Mouse (Mus musculus): ENCODE measurements around the gene Mesp2. TPM values are rescaled to one million over a fixed set of nuclear protein-coding genes. Genes with fewer than 3 reads are reported as not detected.
A peak's percentile ranks its signal among the peaks of the same experiment; 100 is the strongest.

The Mesp2 gene
- total and polyA plus RNA-seq, 2 experiments from 2014 or later, result 0.11 TPM; not detected in 1

DNA sequence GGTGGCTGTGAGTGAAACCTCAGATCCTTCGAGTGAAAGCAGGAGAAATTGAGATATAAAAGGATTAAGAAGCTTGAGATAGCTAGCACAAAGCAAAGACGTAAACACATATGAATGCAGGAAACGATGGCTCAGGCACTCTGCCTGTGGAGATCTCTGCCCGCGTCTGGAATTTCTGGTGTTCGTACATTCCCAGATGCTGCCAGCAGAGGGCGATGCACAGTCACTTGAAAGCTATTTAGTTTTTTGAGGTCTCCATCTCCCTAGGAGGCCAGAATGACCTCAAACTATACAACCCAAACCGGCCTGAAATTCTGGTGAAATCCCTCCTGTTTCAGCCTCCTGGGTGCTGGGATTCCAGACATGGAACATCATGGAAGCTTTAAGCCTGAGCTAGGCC is 11.5 kb upstream of the Mesp2 start:
- Histone ChIP-seq H3K4me2 (ENCODE audit: low read depth, low read length) (no peak overlapping the region), H3K4me3 (ENCODE audit: low read depth, low read length) (no peak overlapping the region), H3K9me3 (replicated peaks; ENCODE audit: control insufficient read depth, low read length) (no peaks in the 10 kb centered on the region), H3K27ac (ENCODE audit: low read depth) (no peak overlapping the region), H3K4me1 (ENCODE audit: control insufficient read depth, insufficient read depth) (no peaks in the 10 kb centered on the region), H3K9ac (replicated peaks; ENCODE audit: low read depth, low read length) (no peak overlapping the region), H3K36me3 (replicated peaks; ENCODE audit: control insufficient read depth, insufficient read depth, low read length) (no peaks in the 10 kb centered on the region), H3K27me3 (ENCODE audit: control insufficient read depth, insufficient read depth, low read length) (peaks cover 18% of the 10 kb centered on the region)
- TF ChIP-seq CTCF (IDR thresholded peaks at IDR 0.05; ENCODE audit: low read depth), result peak; percentile 77
- TF ChIP-seq EP300 (IDR thresholded peaks at IDR 0.05; ENCODE audit: low read depth), result no peak
- 1% methylated on average over 8 of the region's 8 CpGs for WGBS
- DNase-seq (ENCODE audit: low spot score), result peak; percentile 68
- ATAC-seq (ENCODE audit: insufficient read depth, low read depth), result peak; percentile 36; the same call in 1 of the 2 replicates

DNA sequence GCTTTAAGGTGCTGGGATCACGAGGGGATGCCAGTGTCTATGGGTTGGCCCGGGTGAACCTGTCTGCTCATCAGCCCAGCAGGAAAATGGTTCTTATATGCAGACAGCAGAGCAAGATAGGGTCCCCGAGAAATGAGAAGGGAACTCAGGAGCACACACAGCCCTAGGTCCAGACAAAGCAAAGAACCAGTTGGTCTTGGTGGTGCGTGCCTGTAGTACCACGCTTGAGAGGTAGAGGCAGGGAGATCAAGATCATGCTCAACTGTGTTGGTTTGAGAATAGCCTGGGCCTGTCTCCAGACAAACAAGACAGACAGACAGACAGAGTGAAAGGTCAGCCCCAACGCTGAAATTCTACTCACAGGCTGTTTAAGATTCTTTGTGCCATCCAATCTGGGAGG is 11.0 kb upstream of the Mesp2 start:
- no peaks in the 10 kb centered on the region for H3K36me3 ChIP-seq (replicated peaks; ENCODE audit: control insufficient read depth, insufficient read depth, low read length)
- WGBS, result 64% methylated on average over 6 of the region's 6 CpGs
- H3K27me3 ChIP-seq (ENCODE audit: control insufficient read depth, insufficient read depth, low read length), result peaks cover 14% of the 10 kb centered on the region; the same call in 1 of the 2 replicates
- no peaks in the 10 kb centered on the region for H3K9me3 ChIP-seq (replicated peaks; ENCODE audit: control insufficient read depth, low read length)
- no peaks in the 10 kb centered on the region for H3K4me1 ChIP-seq (ENCODE audit: control insufficient read depth, insufficient read depth)
- no peak overlapping the region for H3K9ac ChIP-seq (replicated peaks; ENCODE audit: low read depth, low read length)
- TF ChIP-seq EP300 (IDR thresholded peaks at IDR 0.05; ENCODE audit: low read depth) (no peak), CTCF (IDR thresholded peaks at IDR 0.05; ENCODE audit: low read depth) (no peak)
- H3K27ac ChIP-seq (ENCODE audit: low read depth), result no peak overlapping the region
- H3K4me2 ChIP-seq (ENCODE audit: low read depth, low read length), result no peak overlapping the region
- no peak overlapping the region for H3K4me3 ChIP-seq (ENCODE audit: low read depth, low read length)
- DNase-seq (ENCODE audit: low spot score), result no peak
- no peak for ATAC-seq (ENCODE audit: insufficient read depth, low read depth)

DNA sequence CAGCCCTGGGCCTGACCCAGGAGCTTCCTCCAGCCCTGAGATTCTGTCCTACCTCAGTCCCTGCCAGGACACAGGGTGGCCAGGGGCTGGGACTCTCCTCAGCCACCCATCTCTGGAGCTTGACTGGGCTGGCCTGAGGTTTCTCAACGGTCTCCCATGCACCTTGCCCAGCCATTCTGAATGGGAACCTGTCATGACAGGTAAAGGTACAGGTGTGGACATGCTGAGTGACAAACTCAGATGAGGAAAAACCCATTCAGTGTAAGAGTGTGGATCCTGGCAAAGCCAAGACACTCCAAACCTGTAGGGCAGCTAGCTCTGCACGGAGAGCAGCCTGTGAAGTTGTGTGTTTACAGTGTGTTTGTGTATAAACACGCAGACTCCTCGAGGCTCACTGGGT is 10.2 kb upstream of the Mesp2 start:
- DNase-seq (ENCODE audit: low spot score), result no peak
- Histone ChIP-seq H3K36me3 (replicated peaks; ENCODE audit: control insufficient read depth, insufficient read depth, low read length) (no peaks in the 10 kb centered on the region), H3K9ac (replicated peaks; ENCODE audit: low read depth, low read length) (no peak overlapping the region), H3K27ac (ENCODE audit: low read depth) (no peak overlapping the region), H3K4me1 (ENCODE audit: control insufficient read depth, insufficient read depth) (no peaks in the 10 kb centered on the region), H3K4me3 (ENCODE audit: low read depth, low read length) (no peak overlapping the region), H3K9me3 (replicated peaks; ENCODE audit: control insufficient read depth, low read length) (no peaks in the 10 kb centered on the region), H3K27me3 (ENCODE audit: control insufficient read depth, insufficient read depth, low read length) (peaks cover 12% of the 10 kb centered on the region; the same call in 1 of the 2 replicates), H3K4me2 (ENCODE audit: low read depth, low read length) (no peak overlapping the region)
- TF ChIP-seq EP300 (IDR thresholded peaks at IDR 0.05; ENCODE audit: low read depth) (no peak), CTCF (IDR thresholded peaks at IDR 0.05; ENCODE audit: low read depth) (no peak)
- WGBS, result 76% methylated on average over 4 of the region's 4 CpGs
- no peak for ATAC-seq (ENCODE audit: insufficient read depth, low read depth)

DNA sequence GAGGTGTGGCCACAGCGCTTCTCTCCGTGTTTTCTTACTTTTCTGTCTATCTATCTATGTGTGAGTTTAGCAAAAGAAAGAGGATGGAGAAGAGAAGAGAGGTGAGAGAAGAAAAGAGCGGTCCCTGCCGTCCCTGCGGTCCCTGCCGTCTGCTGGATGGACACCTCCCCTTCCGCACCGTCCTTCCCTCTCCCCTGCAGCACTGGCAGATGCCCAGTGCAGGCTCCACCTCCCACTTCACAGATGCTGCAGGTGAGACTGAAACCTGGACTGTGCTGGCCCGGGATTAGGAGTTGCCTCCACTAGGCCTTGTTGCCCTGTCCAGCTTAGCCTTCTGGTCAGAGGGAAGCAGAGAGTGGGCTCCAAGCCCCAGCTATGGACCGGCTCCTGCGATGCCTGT is 9.1 kb upstream of the Mesp2 start:
- ATAC-seq (ENCODE audit: insufficient read depth, low read depth) (no peak), DNase-seq (ENCODE audit: low spot score) (no peak)
- H3K9ac ChIP-seq (replicated peaks; ENCODE audit: low read depth, low read length), result no peak overlapping the region

DNA sequence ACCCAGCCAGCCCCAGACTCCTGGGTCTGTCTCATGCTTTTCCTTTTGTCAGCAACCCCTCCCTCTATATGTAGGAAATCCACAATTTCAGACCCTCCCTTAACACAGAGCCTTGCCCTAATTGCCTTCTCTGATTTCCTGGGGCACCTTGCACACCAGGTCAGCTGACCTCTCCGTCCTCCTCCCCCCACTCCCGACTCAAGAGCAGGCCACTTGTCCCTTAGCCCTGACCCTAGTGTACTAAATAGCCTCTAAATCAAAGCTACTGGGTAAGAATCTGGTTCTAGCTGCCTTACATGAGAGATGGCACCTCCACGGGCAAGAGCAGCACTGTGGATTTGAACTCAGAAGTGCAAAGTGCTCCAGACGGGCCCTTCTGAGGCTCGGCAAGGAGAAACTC is 8.5 kb upstream of the Mesp2 start:
- Histone ChIP-seq H3K9ac (replicated peaks; ENCODE audit: low read depth, low read length) (no peak overlapping the region), H3K9me3 (replicated peaks; ENCODE audit: control insufficient read depth, low read length) (no peaks in the 10 kb centered on the region), H3K4me3 (ENCODE audit: low read depth, low read length) (no peak overlapping the region), H3K27me3 (ENCODE audit: control insufficient read depth, insufficient read depth, low read length) (0 out of 2 replicates have a peak, but pooled peaks cover 8% of the 10 kb centered on the region), H3K4me2 (ENCODE audit: low read depth, low read length) (no peak overlapping the region), H3K27ac (ENCODE audit: low read depth) (no peak overlapping the region), H3K4me1 (ENCODE audit: control insufficient read depth, insufficient read depth) (no peaks in the 10 kb centered on the region), H3K36me3 (replicated peaks; ENCODE audit: control insufficient read depth, insufficient read depth, low read length) (no peaks in the 10 kb centered on the region)
- TF ChIP-seq CTCF (IDR thresholded peaks at IDR 0.05; ENCODE audit: low read depth) (no peak), EP300 (IDR thresholded peaks at IDR 0.05; ENCODE audit: low read depth) (no peak)
- whole genome bisulfite sequencing, result 56% methylated on average over 5 of the region's 5 CpGs
- ATAC-seq (ENCODE audit: insufficient read depth, low read depth) (no peak), DNase-seq (ENCODE audit: low spot score) (no peak)

More for the DNA sequence above, 9.1 kb upstream of the Mesp2 start:
- H3K4me1 ChIP-seq (ENCODE audit: control insufficient read depth, insufficient read depth), result no peaks in the 10 kb centered on the region
- H3K9me3 ChIP-seq (replicated peaks; ENCODE audit: control insufficient read depth, low read length), result no peaks in the 10 kb centered on the region
- H3K27ac ChIP-seq (ENCODE audit: low read depth), result no peak overlapping the region
- 0 out of 2 replicates have a peak, but pooled peaks cover 8% of the 10 kb centered on the region for H3K27me3 ChIP-seq (ENCODE audit: control insufficient read depth, insufficient read depth, low read length)
- no peak overlapping the region for H3K4me2 ChIP-seq (ENCODE audit: low read depth, low read length)
- H3K4me3 ChIP-seq (ENCODE audit: low read depth, low read length), result no peak overlapping the region
- 74% methylated on average over 11 of the region's 11 CpGs for WGBS
- no peak for TF ChIP-seq EP300 (IDR thresholded peaks at IDR 0.05; ENCODE audit: low read depth)
- TF ChIP-seq CTCF (IDR thresholded peaks at IDR 0.05; ENCODE audit: low read depth), result no peak
- no peaks in the 10 kb centered on the region for H3K36me3 ChIP-seq (replicated peaks; ENCODE audit: control insufficient read depth, insufficient read depth, low read length)

DNA sequence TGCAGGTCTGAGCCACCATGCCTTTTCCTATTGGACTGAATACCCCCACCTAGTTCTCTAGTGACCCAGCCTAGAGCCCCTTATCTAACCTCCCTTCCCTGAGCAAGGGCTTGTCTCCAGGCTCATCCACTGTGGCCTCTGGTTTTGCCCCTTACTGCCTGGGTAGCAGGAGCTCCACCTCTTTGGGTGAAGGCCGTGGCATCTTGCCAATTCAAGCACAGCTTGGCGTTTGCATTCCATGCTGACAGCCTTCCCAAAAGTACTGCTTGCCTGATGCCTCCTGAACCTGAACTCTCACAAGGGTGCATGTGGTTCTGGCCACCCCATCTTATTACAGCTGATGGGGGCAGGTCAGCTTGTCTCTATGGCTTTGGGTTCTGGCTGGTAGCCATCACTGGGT is 6.6 kb upstream of the Mesp2 start:
- 18% methylated on average over 2 of the region's 2 CpGs for WGBS
- ATAC-seq (ENCODE audit: insufficient read depth, low read depth), result peak; percentile 18; the same call in 1 of the 2 replicates

More for the DNA sequence above, 6.6 kb upstream of the Mesp2 start:
- DNase-seq (ENCODE audit: low spot score), result peak; percentile 67
- Histone ChIP-seq H3K4me2 (ENCODE audit: low read depth, low read length) (no peak overlapping the region), H3K9me3 (replicated peaks; ENCODE audit: control insufficient read depth, low read length) (no peaks in the 10 kb centered on the region), H3K36me3 (replicated peaks; ENCODE audit: control insufficient read depth, insufficient read depth, low read length) (no peaks in the 10 kb centered on the region), H3K4me3 (ENCODE audit: low read depth, low read length) (no peak overlapping the region), H3K27me3 (ENCODE audit: control insufficient read depth, insufficient read depth, low read length) (no peaks in the 10 kb centered on the region), H3K4me1 (ENCODE audit: control insufficient read depth, insufficient read depth) (no peaks in the 10 kb centered on the region), H3K27ac (ENCODE audit: low read depth) (no peak overlapping the region), H3K9ac (replicated peaks; ENCODE audit: low read depth, low read length) (no peak overlapping the region)
- no peak for TF ChIP-seq CTCF (IDR thresholded peaks at IDR 0.05; ENCODE audit: low read depth)
- TF ChIP-seq EP300 (IDR thresholded peaks at IDR 0.05; ENCODE audit: low read depth), result no peak
